Mouse (Mus musculus): ENCODE measurements around the gene Dok4.

GRCm38 (mm10) chr8:94819671-94820179 is 56.4 kb downstream of the Dok4 start:
- no peak for TF ChIP-seq CTCF (IDR thresholded peaks at IDR 0.05)
- TF ChIP-seq EP300 (IDR thresholded peaks at IDR 0.05): no peak
